Mouse (Mus musculus): Measurements from ENCODE around the gene Pdzk1.

The Pdzk1 gene

GRCm38 (mm10) chr3:96828984-96829383 lies at the start of gene Pdzk1, which contains the start of gene Cd160:
Gene Pdzk1 (plus strand): TSS chr3:96829284.
Gene Cd160 (minus strand): TSS chr3:96829351.
- no peak for DNase-seq

DNA sequence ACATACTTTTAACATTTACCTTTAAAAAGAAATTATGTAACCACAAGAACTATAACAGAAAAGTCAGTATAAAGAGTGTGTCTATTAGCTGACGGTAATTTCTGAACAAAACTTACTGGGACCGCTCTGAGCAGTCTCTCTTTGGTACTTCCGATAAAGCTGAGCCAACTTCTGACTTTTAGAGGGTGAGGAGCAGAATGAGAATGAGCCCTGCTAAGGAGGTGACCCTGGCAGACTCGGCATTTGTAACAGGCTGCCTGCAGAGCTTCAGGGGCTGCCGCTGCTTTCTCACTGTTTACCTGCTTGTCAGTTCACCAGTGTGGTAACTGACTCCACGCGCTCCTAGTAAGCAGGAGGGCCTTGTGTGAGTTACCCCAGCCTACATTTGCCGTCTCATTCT lies 46.8 kb upstream of the Pdzk1 start:
- DNase-seq: no peak

DNA sequence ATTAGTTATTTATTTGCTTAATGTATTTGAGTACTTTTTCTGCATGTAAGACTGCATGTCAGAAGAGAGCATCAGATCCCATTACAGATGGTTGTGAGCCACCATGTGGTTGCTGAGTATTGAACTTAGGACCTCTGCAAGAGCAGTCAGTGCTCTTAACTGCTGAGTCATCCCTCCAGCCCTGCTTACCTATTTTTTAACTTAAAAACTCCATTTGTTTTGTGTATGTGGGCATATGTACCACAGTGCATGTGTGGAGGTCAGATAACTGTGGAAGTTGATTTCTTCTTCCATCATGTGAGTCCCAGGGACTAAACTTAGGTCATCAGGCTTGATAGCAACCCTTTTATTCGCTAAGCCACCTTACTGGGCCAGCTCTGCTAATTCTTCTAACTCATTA lies 41.3 kb upstream of the Pdzk1 start:
- DNase-seq: no peak

DNA sequence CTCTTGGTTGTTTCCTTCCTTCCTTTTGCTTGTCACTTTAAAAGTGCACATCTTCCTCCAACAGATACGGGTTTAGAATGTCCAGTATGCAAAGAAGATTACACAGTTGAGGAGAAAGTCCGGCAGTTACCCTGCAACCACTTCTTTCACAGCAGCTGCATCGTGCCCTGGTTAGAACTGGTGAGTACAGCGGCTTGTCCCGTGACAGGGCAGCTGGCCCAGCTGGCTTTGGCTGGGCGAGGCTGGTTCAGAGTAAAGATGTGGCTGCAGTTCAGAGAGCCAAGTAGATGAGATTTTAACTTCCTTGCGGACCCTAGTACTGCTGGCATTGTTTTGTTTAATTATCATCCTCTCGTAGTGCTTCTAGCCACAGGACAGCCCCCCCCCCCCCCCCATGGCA lies 40.6 kb upstream of the Pdzk1 start:
- DNase-seq: peak; percentile 81

DNA sequence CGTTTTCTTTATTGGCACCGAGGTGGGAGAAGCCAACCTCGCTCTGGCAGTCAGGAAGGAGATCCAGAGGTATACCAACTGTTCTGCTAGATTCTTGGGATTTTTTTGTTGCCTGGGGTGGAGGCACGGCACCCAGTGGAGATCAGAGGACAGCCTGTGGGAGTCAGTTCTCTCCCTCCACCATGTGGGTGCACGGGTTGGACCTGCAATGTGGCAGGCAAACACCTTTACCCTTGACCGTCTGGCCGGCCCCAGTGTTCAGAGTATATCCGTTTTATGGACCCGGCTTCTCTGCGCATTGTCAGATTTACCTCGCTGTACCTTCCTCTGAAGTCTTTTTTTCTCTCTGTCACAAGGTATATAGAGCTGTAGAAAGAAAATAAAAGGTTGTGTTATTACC lies 28.8 kb upstream of the Pdzk1 start:
- no peak for DNase-seq

DNA sequence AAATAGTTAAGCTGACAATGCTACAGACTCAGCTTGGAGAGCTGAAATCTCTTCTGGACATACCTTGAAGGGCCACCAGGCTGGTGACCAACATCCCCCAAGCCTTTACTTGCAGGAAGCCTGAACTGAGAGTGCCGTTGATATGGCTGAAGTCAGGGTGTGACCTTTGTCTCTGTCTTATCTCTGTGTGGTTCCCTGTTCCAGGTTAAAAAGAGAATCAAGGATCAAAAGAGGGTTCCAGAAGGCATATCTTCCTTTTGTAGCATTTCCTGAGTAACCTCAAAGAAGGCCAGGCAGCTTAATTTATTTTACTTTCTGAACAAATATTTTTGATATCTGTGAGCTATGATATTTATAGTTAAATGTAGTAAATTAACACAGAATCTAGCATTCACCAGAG lies 26.9 kb upstream of the Pdzk1 start:
- no peak for DNase-seq

DNA sequence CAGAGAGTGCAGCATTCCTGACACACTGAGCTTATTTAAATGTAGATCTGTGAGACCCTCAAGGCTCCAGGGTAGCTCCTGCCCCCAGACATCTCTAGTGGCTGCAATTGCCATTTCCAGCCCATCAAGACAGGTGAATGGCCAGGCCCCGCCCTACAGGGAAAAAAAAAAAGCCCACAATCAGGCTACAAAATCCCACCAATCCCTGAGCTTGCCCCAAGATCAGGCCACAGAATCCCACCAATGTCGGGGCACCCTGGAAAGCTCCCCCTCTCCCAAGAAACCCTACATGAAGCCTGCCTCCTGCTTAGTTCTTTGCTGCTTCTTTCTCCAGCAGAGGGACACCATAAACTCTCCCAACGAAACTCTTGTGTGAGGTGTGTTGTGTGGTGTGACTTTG lies 20.9 kb upstream of the Pdzk1 start:
- no peak for DNase-seq

DNA sequence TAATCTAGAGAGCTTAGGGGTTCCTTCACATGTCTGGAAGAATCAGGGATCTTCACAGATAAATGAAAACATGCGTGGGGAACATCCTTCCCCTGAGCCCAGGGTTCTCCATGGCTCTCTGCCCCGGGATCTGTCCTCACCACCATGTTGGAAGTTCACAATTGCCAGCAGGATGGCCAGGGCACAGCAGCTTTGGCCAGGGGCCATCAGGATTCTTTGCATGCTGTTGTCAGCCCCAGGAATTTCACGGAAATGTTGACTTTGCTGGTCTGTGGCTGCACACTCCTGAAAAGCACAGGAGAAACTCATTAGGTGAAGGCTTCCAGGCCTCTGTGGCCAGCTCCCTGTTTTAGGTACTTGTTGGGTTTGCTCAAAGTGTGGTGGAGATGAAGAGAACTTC lies 20.4 kb upstream of the Pdzk1 start:
- peak; percentile 31 for DNase-seq

GRCm38 (mm10) chr3:96811232-96811631 lies 17.9 kb upstream of the Pdzk1 start:
- DNase-seq: no peak

- DNase-seq: peak; percentile 86
Observed at GRCm38 (mm10) chr3:96812395-96813091, 16.5 kb upstream of the Pdzk1 start.

DNA sequence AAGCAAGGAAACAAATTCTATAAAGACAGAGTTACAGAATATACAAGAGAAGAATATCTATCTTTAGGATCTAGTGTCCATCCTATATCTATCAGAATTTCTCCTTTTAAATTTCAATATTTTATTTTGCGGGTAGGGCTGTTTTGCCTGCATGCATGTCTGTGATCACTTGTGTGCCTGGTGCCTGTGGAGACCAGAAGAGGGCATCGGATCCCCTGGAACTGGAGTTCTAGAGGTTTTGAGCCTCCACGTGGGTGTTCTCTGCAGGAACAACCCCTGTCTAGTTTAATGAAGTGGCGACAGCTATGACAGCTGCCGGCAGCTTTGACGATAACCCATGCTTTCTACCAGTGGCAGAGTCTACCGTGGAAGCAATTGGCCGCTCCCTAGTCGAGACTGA lies 16.0 kb upstream of the Pdzk1 start:
- DNase-seq: peak; percentile 69

DNA sequence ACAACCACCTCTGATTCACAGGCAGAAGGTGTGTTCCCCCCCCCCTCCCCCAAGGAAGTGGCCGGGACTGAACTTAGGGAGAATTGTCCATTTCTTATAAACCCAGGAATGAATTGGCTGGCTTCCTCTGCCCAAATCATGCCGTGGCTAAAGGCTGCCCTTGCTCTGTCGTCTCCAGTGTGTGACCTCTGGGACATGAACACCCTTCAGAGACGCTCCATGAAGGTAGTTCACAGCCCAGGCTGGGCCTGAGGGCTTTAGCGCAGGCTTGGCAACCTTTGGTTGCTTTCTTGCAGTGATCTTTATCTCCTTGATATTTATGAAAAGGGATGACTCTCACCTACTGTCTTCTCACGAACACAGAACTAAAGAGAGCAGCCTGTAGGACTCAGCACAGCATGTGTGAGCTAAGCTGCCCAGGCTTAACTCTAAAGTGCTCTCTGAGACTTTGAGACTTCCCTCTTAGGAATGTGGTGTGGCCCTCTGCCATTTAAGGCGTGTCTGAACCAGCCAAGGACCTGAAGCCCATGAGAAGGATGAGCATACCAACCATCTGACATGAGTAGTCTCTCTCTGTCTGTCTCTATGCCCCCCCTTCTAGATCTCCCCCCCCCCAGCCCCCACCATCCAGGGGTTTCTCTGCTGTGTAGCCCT lies 15.4 kb upstream of the Pdzk1 start:
- peak; percentile 76 for DNase-seq

DNA sequence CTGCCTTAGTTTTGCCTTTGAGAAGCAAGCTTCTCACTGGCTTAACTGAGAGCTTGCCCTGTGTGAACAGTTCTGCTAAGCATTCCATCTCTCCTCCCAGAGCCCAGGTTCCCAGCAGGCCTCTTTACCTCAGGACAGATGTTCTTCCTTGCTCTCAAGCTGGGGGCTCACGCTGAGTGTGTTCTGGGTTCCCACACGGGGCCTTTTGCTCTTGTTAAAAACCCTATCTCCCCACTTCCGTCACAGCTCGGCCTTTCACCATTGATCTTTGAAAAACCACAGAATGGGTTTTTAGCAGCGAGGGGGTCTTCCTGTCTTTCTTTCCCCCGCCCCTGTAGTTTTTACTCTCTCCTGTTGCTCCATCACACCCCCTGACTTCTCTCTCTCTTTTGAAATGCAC lies 14.7 kb upstream of the Pdzk1 start:
- no peak for DNase-seq

DNA sequence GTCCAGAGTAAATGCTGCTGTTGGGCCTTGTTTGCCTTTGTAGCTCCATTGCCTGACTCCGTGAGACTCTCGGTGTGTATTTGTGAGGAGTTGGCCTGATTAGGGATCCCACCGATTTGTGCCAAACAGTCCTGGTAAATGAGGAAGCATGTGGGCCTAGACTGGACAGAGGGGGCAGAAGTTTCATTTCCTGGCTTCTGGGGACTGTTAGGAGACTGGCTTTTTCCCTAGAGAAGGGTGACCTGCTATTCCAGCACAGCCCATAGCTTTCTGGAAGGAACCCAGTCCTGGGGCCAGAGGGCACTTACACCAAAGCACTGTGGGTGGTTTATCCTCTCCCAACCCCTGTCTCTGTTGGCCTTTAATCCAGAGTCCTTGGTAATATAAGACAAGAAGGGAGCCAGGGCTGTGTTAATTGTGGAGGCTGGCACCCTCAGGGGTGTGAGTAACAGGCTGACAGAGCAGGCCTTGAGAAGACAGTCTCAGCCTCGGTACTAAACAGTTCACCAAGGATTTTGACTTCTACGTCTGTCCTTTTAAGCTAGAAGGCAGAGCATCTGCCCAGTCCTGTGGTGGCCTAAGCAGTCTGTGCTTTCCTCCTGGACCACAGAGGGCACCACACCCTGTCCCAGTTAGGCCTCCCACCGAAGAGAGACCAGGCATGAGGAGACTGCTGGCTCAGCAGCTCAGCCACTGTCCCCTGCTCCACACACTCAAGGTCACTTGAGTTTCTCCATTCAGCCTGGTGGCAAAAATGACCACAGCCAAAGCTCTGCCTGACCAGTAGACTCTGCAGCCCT lies 8.8 kb upstream of the Pdzk1 start:
- peak; percentile 71 for DNase-seq

- no peak for DNase-seq
Observed at GRCm38 (mm10) chr3:96821581-96821980, 7.5 kb upstream of the Pdzk1 start.

- peak; percentile 60 for DNase-seq
Observed at GRCm38 (mm10) chr3:96823701-96824100, 5.4 kb upstream of the Pdzk1 start.

- DNase-seq: peak; percentile 73
Observed at GRCm38 (mm10) chr3:96824614-96825013, 4.5 kb upstream of the Pdzk1 start.

- DNase-seq: no peak
Observed at GRCm38 (mm10) chr3:96825261-96825660, 3.8 kb upstream of the Pdzk1 start.

DNA sequence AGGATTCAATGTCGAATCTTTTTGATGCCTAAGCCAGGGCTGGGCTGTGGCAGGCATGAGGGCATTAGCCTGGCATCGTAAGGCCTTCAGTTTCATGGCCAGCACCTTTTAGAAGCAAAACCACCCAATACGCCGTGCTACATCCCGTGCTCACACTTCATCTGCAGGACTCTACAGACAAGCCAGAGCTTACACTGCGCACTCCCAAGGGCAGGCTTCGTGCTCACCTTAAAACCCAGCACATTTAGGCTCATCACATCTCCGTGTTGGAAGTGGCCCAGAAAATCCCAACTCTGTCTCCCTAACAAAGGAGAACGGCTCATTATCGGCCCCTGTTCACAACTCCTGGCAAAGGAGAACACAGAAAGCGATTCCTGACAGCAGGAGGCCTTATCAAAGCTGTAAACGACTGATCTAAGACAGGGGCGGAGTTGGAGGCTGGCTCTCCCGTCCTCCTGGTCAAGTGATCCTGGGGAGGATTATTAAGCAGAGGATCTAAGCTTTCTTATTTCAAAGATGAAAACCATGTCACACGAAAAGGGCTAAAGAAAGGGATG lies 698 bp upstream of the Pdzk1 start:
- DNase-seq: no peak

DNA sequence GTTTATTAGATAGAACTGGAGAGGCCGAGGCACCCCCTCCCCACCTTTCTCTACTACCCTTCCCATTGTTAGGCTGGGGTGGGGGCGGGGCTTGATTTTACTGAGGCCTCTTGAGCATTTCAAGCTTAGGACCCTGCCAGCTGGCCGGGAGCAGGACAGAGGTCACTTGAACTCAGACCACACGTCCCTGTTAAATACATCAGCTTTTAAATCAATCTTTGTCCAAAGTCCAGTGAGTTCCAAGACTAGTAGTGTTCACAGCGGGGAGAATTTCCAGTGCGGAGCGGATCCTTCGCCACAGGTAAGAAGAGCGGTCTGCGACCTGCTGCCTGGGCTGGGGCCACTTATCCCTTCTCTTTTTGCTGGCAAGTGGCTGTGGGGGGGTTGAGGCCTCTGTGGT lies 772 bp downstream of the Pdzk1 start:
- DNase-seq: peak; percentile 76

DNA sequence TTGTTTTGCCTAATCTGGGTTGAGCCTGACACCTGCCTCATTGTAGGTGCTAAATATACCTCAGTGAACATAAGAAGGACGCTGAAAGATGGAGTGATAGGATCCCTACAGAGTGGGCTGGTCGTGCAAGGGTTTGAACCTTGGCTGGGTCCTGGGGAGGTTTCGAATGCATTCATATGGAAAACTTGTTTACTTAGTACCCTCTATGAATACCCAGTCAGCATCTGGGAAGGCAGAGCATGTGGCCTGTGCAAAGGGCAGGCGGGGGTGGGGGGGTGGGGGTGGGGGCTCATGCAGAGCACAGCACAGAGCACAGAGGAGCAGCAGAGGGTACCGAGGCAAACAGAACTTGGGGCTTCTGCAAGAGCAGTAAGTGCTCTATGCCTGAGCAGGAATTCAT lies 3.8 kb downstream of the Pdzk1 start:
- peak; percentile 69 for DNase-seq

GRCm38 (mm10) chr3:96834587-96835348 lies 5.7 kb downstream of the Pdzk1 start:
- peak; percentile 64 for DNase-seq

DNA sequence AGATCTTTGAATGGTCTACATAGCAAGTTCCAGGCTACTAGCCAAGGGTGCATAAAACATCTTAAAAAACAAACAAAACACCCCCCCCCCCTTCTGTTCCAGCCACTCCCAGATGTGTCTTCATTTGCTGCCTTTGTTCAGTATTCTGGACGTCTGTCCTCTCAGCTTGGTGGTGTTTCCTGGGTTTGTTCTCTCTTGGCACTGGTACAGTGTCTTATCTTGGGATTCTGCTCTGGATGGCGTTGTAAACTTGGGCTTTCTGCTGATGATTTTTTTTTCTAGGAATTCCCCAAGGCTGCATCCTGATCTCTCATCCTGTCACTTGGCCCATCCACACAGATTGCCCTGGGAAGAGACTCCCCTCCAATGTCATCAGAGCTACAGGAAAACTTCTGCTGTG lies 7.3 kb downstream of the Pdzk1 start:
- DNase-seq: no peak

Data from kidney, postnatal 14 days (tissue).